Mouse (Mus musculus): ENCODE measurements around the gene Olfr1024. TPM values are rescaled to one million over a fixed set of nuclear protein-coding genes. Genes with fewer than 3 reads are reported as not detected.

Olfr1024 gene
- polyA plus RNA-seq (2015; fragmentation: Nextera tagmentation; extraction: Ambion mirVana): not detected in 2 replicates

DNA sequence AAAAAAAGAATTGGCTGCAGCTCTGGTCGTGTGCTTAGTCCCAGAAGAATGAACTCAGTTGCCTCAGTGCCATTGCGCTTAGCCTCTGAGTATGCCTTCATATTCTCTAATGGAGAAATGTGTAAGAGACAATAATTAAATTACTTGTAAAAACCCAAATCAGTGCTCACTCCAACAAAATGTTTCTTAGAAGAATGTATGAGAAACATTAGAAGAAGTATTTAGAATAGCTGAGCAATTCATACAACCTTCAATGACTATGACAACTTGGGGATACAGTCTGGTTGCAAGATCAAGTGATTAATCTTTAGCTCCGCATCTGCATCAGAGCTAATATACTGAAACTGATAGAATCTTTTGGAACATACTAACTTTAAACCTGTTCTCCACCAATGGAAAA is at the start of gene Olfr1024:
Olfr1024 (minus strand) TSS at position 101 of the 400 bp plus-strand sequence.
- Histone ChIP-seq H3K36me3 (no peaks in the 10 kb centered on the region), H3K4me1 (no peaks in the 10 kb centered on the region), H3K4me3 (no peak within 1 kb of the TSS), H3K9ac (no peak within 1 kb of the TSS), H3K4me2 (no peak within 1 kb of the TSS), H3K27me3 (no peaks in the 10 kb centered on the region), H3K27ac (no peak within 1 kb of the TSS), H3K9me3 (no peaks in the 10 kb centered on the region)
- ATAC-seq (ENCODE audit: insufficient number of reproducible peaks, low FRiP score, low TSS enrichment, low read depth): no peak
- WGBS: 83% methylated on average over 3 of the region's 3 CpGs

DNA sequence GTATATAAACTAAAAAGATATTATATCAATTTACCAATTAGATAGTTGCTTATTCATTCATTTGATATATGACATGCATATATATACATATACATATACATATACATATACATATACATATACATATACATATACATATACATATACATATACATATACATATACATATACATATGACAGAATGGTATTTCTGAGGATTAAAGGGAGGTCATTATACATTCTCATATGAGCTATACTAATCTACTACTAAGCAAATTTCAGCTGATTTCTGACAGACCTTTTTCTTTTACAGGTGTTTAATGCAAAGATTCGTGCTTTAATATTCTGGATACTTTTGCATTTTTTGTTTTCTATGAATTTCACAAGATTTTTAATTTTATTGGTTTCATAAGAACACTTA is 45.3 kb upstream of the Olfr1024 start, which contains the start of gene Olfr1028:
Olfr1028 (plus strand) TSS at position 301 of the 400 bp plus-strand sequence.
- Histone ChIP-seq H3K9me3 (no peaks in the 10 kb centered on the region), H3K9ac (no peak within 1 kb of the TSS), H3K4me2 (no peak within 1 kb of the TSS), H3K4me3 (no peak within 1 kb of the TSS), H3K4me1 (no peaks in the 10 kb centered on the region), H3K36me3 (no peaks in the 10 kb centered on the region), H3K27ac (no peak within 1 kb of the TSS), H3K27me3 (no peaks in the 10 kb centered on the region)
- 78% methylated on average over 1 of the region's 1 CpGs for WGBS
- no peak for ATAC-seq (ENCODE audit: insufficient number of reproducible peaks, low FRiP score, low TSS enrichment, low read depth)

DNA sequence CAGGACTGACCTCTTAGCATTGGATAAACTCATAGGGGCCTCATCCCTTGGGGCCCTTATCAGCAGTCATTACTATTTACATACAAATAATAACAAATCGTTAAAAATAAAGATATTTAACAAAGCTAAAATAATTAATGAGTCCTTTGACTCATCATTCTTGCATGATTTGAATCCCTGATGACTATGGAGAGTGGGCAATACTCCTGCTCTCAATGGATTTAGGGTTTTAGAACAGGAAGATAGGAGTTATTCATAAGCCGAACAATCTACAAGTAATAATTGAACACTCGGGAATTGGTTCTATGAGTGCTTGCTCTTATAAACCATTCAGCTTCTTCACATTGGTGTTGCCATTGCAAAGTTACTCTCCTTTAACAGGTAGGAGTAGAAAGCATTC is 16.4 kb upstream of the Olfr1024 start, which contains the start of gene Olfr1026:
Olfr1026 (plus strand) TSS at position 301 of the 400 bp plus-strand sequence.
- Histone ChIP-seq H3K27me3 (no peaks in the 10 kb centered on the region), H3K9ac (no peak within 1 kb of the TSS), H3K4me1 (no peaks in the 10 kb centered on the region), H3K4me2 (no peak within 1 kb of the TSS), H3K27ac (no peak within 1 kb of the TSS), H3K4me3 (no peak within 1 kb of the TSS), H3K9me3 (no peaks in the 10 kb centered on the region), H3K36me3 (no peaks in the 10 kb centered on the region)
- ATAC-seq (ENCODE audit: insufficient number of reproducible peaks, low FRiP score, low TSS enrichment, low read depth): no peak
- WGBS: 85% methylated on average over 3 of the region's 3 CpGs

DNA sequence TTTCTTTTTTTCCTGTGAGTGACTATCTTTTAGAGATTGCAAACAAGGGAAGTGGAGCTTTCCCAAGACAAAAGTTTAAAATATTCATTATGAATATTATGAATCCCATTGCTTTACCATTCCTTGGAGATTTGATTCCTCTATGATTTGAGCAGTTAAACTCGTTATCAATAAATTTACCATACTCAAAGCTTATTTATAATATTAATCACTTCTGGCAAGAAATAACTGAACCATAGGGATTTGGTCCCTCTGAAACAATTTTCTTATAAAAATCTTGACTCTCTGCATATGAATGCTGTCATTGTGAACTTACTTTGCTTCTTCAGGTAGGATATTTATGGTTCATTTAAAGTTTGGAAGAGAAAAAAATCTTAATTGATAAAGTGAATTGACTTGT is 10.0 kb upstream of the Olfr1024 start, which contains the start of gene Olfr1025-ps1:
Olfr1025-ps1 (plus strand) TSS at position 301 of the 400 bp plus-strand sequence.
- WGBS: 49% methylated on average over 1 of the region's 1 CpGs
- no peaks in the 10 kb centered on the region for H3K27me3 ChIP-seq
- no peak within 1 kb of the TSS for H3K9ac ChIP-seq
- ATAC-seq (ENCODE audit: insufficient number of reproducible peaks, low FRiP score, low TSS enrichment, low read depth): no peak
- no peak within 1 kb of the TSS for H3K27ac ChIP-seq
- H3K4me1 ChIP-seq: no peaks in the 10 kb centered on the region
- no peak within 1 kb of the TSS for H3K4me2 ChIP-seq
- H3K4me3 ChIP-seq: no peak within 1 kb of the TSS
- no peaks in the 10 kb centered on the region for H3K36me3 ChIP-seq
- no peaks in the 10 kb centered on the region for H3K9me3 ChIP-seq

GRCm38 (mm10) chr2:85913197-85913596 is 8.3 kb upstream of the Olfr1024 start:
- ATAC-seq (ENCODE audit: insufficient number of reproducible peaks, low FRiP score, low TSS enrichment, low read depth): no peak
- no peaks in the 10 kb centered on the region for H3K27me3 ChIP-seq
- H3K4me3 ChIP-seq: no peak overlapping the region

DNA sequence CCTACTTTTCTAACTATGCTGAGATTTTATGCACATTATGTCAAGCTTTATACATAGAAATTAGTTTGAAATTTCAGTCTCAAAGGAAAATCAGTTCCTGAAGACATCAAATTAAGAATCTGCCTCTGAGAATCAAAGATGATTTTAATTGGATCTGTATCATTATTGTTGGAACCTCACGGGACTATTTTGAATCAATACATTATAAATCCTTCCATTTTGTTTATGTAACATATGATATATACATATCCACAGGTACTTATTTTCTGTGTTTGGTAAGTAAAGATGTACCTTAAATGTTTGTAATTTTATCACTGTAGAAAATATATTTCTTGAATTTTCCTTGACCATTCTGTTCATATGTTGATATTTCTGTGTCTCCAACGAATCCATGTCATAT is 19.5 kb downstream of the Olfr1024 start, which contains the start of gene Olfr1023:
Olfr1023 (plus strand) TSS at position 301 of the 400 bp plus-strand sequence.
- H3K9me3 ChIP-seq: no peaks in the 10 kb centered on the region
- no peaks in the 10 kb centered on the region for H3K4me1 ChIP-seq
- H3K27me3 ChIP-seq: no peaks in the 10 kb centered on the region
- H3K36me3 ChIP-seq: no peaks in the 10 kb centered on the region
- no peak within 1 kb of the TSS for H3K27ac ChIP-seq
- no peak within 1 kb of the TSS for H3K4me2 ChIP-seq
- 79% methylated on average over 2 of the region's 2 CpGs for WGBS
- H3K4me3 ChIP-seq: no peak within 1 kb of the TSS
- H3K9ac ChIP-seq: no peak within 1 kb of the TSS
- ATAC-seq (ENCODE audit: insufficient number of reproducible peaks, low FRiP score, low TSS enrichment, low read depth): no peak

More at GRCm38 (mm10) chr2:85913197-85913596, 8.3 kb upstream of the Olfr1024 start:
- no peaks in the 10 kb centered on the region for H3K9me3 ChIP-seq
- H3K36me3 ChIP-seq: no peaks in the 10 kb centered on the region
- H3K4me2 ChIP-seq: no peak overlapping the region
- H3K9ac ChIP-seq: no peak overlapping the region
- no peak overlapping the region for H3K27ac ChIP-seq
- no peaks in the 10 kb centered on the region for H3K4me1 ChIP-seq

GRCm38 (mm10) chr2:85868294-85868693 is 36.6 kb downstream of the Olfr1024 start, which contains the start of gene Olfr1022:
Olfr1022 (plus strand) TSS chr2:85868594.
- H3K4me1 ChIP-seq: no peaks in the 10 kb centered on the region
- 43% methylated on average over 2 of the region's 2 CpGs for WGBS
- H3K4me2 ChIP-seq: no peak within 1 kb of the TSS
- H3K36me3 ChIP-seq: no peaks in the 10 kb centered on the region
- H3K9me3 ChIP-seq: no peaks in the 10 kb centered on the region
- no peak within 1 kb of the TSS for H3K9ac ChIP-seq
- H3K27me3 ChIP-seq: no peaks in the 10 kb centered on the region
- H3K27ac ChIP-seq: no peak within 1 kb of the TSS
- H3K4me3 ChIP-seq: no peak within 1 kb of the TSS
- no peak for ATAC-seq (ENCODE audit: insufficient number of reproducible peaks, low FRiP score, low TSS enrichment, low read depth)

Other genes with a start within 250 kb of the Olfr1024 start
- not detected in 2 replicates for gene Olfr154, start 240.6 kb downstream of the Olfr1024 start, polyA plus RNA-seq (2015; fragmentation: Nextera tagmentation; extraction: Ambion mirVana)
- gene Olfr1006, start 226.3 kb downstream of the Olfr1024 start, polyA plus RNA-seq (2015; fragmentation: Nextera tagmentation; extraction: Ambion mirVana): not detected in 2 replicates
- not detected in 2 replicates for gene Olfr1008, start 215.6 kb downstream of the Olfr1024 start, polyA plus RNA-seq (2015; fragmentation: Nextera tagmentation; extraction: Ambion mirVana)
- not detected in 2 replicates for gene Olfr1009, start 189.6 kb downstream of the Olfr1024 start, polyA plus RNA-seq (2015; fragmentation: Nextera tagmentation; extraction: Ambion mirVana)
- not detected in 2 replicates for gene Olfr1012, start 142.3 kb downstream of the Olfr1024 start, polyA plus RNA-seq (2015; fragmentation: Nextera tagmentation; extraction: Ambion mirVana)
- not detected in 2 replicates for gene Olfr1013, start 138.0 kb downstream of the Olfr1024 start, polyA plus RNA-seq (2015; fragmentation: Nextera tagmentation; extraction: Ambion mirVana)
- gene Olfr1014, start 132.3 kb downstream of the Olfr1024 start, polyA plus RNA-seq (2015; fragmentation: Nextera tagmentation; extraction: Ambion mirVana): not detected in 2 replicates
- not detected in 2 replicates for gene Olfr1015, start 123.0 kb downstream of the Olfr1024 start, polyA plus RNA-seq (2015; fragmentation: Nextera tagmentation; extraction: Ambion mirVana)
- gene Olfr1016, start 102.5 kb downstream of the Olfr1024 start, polyA plus RNA-seq (2015; fragmentation: Nextera tagmentation; extraction: Ambion mirVana): not detected in 2 replicates
- not detected in 2 replicates for gene Olfr1018, start 86.6 kb downstream of the Olfr1024 start, polyA plus RNA-seq (2015; fragmentation: Nextera tagmentation; extraction: Ambion mirVana)
- gene Olfr1019, start 59.6 kb downstream of the Olfr1024 start, polyA plus RNA-seq (2015; fragmentation: Nextera tagmentation; extraction: Ambion mirVana): not detected in 2 replicates
- gene Olfr1020, start 58.0 kb downstream of the Olfr1024 start, polyA plus RNA-seq (2015; fragmentation: Nextera tagmentation; extraction: Ambion mirVana): not detected in 2 replicates
- not detected in 2 replicates for gene Olfr1022, start 36.5 kb downstream of the Olfr1024 start, polyA plus RNA-seq (2015; fragmentation: Nextera tagmentation; extraction: Ambion mirVana)
- gene Olfr1023, start 19.4 kb downstream of the Olfr1024 start, polyA plus RNA-seq (2015; fragmentation: Nextera tagmentation; extraction: Ambion mirVana): not detected in 2 replicates
- not detected in 2 replicates for gene Olfr1025-ps1, start 10.1 kb upstream of the Olfr1024 start, polyA plus RNA-seq (2015; fragmentation: Nextera tagmentation; extraction: Ambion mirVana)
- not detected in 2 replicates for gene Olfr1026, start 16.5 kb upstream of the Olfr1024 start, polyA plus RNA-seq (2015; fragmentation: Nextera tagmentation; extraction: Ambion mirVana)
- not detected in 2 replicates for gene Olfr1028, start 45.4 kb upstream of the Olfr1024 start, polyA plus RNA-seq (2015; fragmentation: Nextera tagmentation; extraction: Ambion mirVana)
- gene Olfr1029, start 68.8 kb upstream of the Olfr1024 start, polyA plus RNA-seq (2015; fragmentation: Nextera tagmentation; extraction: Ambion mirVana): not detected in 2 replicates
- gene Olfr1030, start 74.2 kb upstream of the Olfr1024 start, polyA plus RNA-seq (2015; fragmentation: Nextera tagmentation; extraction: Ambion mirVana): not detected in 2 replicates
- gene Olfr1031, start 85.3 kb upstream of the Olfr1024 start, polyA plus RNA-seq (2015; fragmentation: Nextera tagmentation; extraction: Ambion mirVana): not detected in 2 replicates
- not detected in 2 replicates for gene Olfr1032, start 100.5 kb upstream of the Olfr1024 start, polyA plus RNA-seq (2015; fragmentation: Nextera tagmentation; extraction: Ambion mirVana)
- 1.6 TPM in 2 replicates for gene Olfr1033, start 115.6 kb upstream of the Olfr1024 start, polyA plus RNA-seq (2015; fragmentation: Nextera tagmentation; extraction: Ambion mirVana)
- gene Olfr1034, start 140.8 kb upstream of the Olfr1024 start, polyA plus RNA-seq (2015; fragmentation: Nextera tagmentation; extraction: Ambion mirVana): 0.04 TPM in 1 of 2 replicates, not detected in the other
- gene Olfr1036, start 168.9 kb upstream of the Olfr1024 start, polyA plus RNA-seq (2015; fragmentation: Nextera tagmentation; extraction: Ambion mirVana): not detected in 2 replicates
- not detected in 2 replicates for gene Olfr1037, start 182.3 kb upstream of the Olfr1024 start, polyA plus RNA-seq (2015; fragmentation: Nextera tagmentation; extraction: Ambion mirVana)
- not detected in 2 replicates for gene Olfr1039, start 230.9 kb upstream of the Olfr1024 start, polyA plus RNA-seq (2015; fragmentation: Nextera tagmentation; extraction: Ambion mirVana)
- gene Olfr1040, start 241.7 kb upstream of the Olfr1024 start, polyA plus RNA-seq (2015; fragmentation: Nextera tagmentation; extraction: Ambion mirVana): not detected in 2 replicates